ENCODE assay signal across 9 mouse cellular contexts in the genomic region with DNA sequence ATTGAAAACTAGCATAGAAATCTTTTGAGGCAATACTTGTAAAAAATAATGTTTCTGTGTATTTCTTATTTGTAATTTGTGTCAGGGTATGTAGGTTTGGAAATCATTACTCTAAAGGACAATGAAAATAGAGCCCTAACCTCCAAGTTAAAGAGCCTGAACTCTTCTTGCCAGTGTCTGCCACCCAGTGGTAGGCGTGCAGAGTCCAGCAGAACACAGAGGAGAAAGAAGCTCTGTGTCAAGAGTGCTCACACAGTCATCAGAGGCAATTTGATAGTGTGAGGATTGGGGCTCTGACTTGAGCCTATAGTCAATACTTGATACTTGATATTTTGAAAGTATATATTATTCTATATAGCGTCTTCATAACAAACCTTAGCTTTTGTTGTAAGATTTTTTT. TPM values are rescaled to one million over a fixed set of nuclear protein-coding genes. Genes with fewer than 3 reads are reported as not detected.
DNase-seq lines count a peak whose midpoint lies in the region; ATAC-seq and TF ChIP-seq lines count a peak whose summit lies in the region.
"Had no signal": no experiment of that assay in that cellular context is flagged by ENCODE, and none has a peak within 500 bp of the region (broad histone marks: within the 10 kb centered on the region; RNA-seq: fewer than 3 reads in every experiment).

No protein-coding gene starts in this region.

- no peak overlapping the region for H3K27ac ChIP-seq in neural tube, embryonic 11.5 days (ENCODE audit: low read depth, low read length)
- no peak overlapping the region for H3K27ac ChIP-seq in bone marrow macrophage, adult 2 months (ENCODE audit: insufficient read depth, low read depth, low read length)
- no peak overlapping the region for H3K27ac ChIP-seq in forebrain, embryonic 13.5 days
- no peak overlapping the region for H3K27ac ChIP-seq in hindbrain, embryonic 10.5 days
- no peak overlapping the region for H3K27ac ChIP-seq in midbrain, embryonic 13.5 days

- no peak overlapping the region for H3K9ac ChIP-seq in neural tube, embryonic 11.5 days (ENCODE audit: low read length)
- H3K9ac ChIP-seq in forebrain, embryonic 13.5 days, result no peak overlapping the region
- H3K9ac ChIP-seq in midbrain, embryonic 13.5 days (replicated peaks), result no peak overlapping the region
- H3K9ac ChIP-seq: liver, embryonic 15.5 days had no signal

- TF ChIP-seq POLR2A in bone marrow macrophage, adult 2 months (IDR thresholded peaks at IDR 0.05; ENCODE audit: borderline replicate concordance, low read depth, low read length), result no peak

- H3K4me1 ChIP-seq in neural tube, embryonic 11.5 days (ENCODE audit: control insufficient read depth, insufficient read depth, low read length), result no peaks in the 10 kb centered on the region
- peaks cover 16% of the 10 kb centered on the region for H3K4me1 ChIP-seq in bone marrow macrophage, adult 2 months (ENCODE audit: control insufficient read depth, insufficient read depth, low read length)
- H3K4me1 ChIP-seq in forebrain, embryonic 13.5 days, result peaks cover 15% of the 10 kb centered on the region
- H3K4me1 ChIP-seq in hindbrain, embryonic 10.5 days (replicated peaks), result 0 out of 2 replicates have a peak, but pooled peaks cover 4% of the 10 kb centered on the region
- peaks cover 15% of the 10 kb centered on the region; the same call in 1 of the 2 replicates for H3K4me1 ChIP-seq in midbrain, embryonic 13.5 days (replicated peaks)

- H3K27me3 ChIP-seq in neural tube, embryonic 11.5 days (ENCODE audit: control insufficient read depth, insufficient read depth, low read length), result no peaks in the 10 kb centered on the region
- H3K27me3 ChIP-seq in forebrain, embryonic 13.5 days, result no peaks in the 10 kb centered on the region
- H3K27me3 ChIP-seq in hindbrain, embryonic 10.5 days (ENCODE audit: insufficient read depth, poor library complexity, severe bottlenecking), result no peaks in the 10 kb centered on the region
- no peaks in the 10 kb centered on the region for H3K27me3 ChIP-seq in midbrain, embryonic 13.5 days
- no peaks in the 10 kb centered on the region for H3K27me3 ChIP-seq in splenic B cell, adult 2 months (ENCODE audit: control insufficient read depth, insufficient read depth, low read length, poor library complexity, severe bottlenecking)
- H3K27me3 ChIP-seq: liver, embryonic 15.5 days had no signal

- 51% methylated on average over 2 of the region's 2 CpGs for WGBS in neural tube, embryonic 11.5 days
- 50% methylated on average over 2 of the region's 2 CpGs for WGBS in forebrain, embryonic 13.5 days
- 49% methylated on average over 2 of the region's 2 CpGs for WGBS in hindbrain, embryonic 10.5 days
- 53% methylated on average over 2 of the region's 2 CpGs for WGBS in midbrain, embryonic 13.5 days

- peak; percentile 46 for DNase-seq in neural tube, embryonic 11.5 days (ENCODE audit: low spot score)
- no peak for DNase-seq in neural tube, embryonic 10.5 days (ENCODE audit: extremely low spot score, low spot score)
- peak; percentile 33 for DNase-seq in hindbrain, embryonic 10.5 days (ENCODE audit: low spot score)
- DNase-seq in layer of hippocampus, postnatal 14 days (ENCODE audit: low spot score in 2 of 2), result peak; percentile 9 to 59
- DNase-seq in splenic B cell, adult 2 months (ENCODE audit: low read depth, low spot score), result peak; percentile 78

- ATAC-seq in neural tube, embryonic 11.5 days (ENCODE audit: insufficient read depth, low FRiP score, low TSS enrichment), result peak; percentile 60; the same call in 1 of the 2 replicates
- ATAC-seq in forebrain, embryonic 13.5 days, result peak; percentile 84
- ATAC-seq in midbrain, embryonic 13.5 days, result peak; percentile 87

- no peaks in the 10 kb centered on the region for H3K36me3 ChIP-seq in neural tube, embryonic 11.5 days (ENCODE audit: control insufficient read depth, insufficient read depth, low read length)
- H3K36me3 ChIP-seq in forebrain, embryonic 13.5 days (ENCODE audit: poor library complexity, severe bottlenecking), result no peaks in the 10 kb centered on the region
- 0 out of 2 replicates have a peak, but pooled peaks cover 3% of the 10 kb centered on the region for H3K36me3 ChIP-seq in hindbrain, embryonic 10.5 days
- no peaks in the 10 kb centered on the region for H3K36me3 ChIP-seq in midbrain, embryonic 13.5 days
- H3K36me3 ChIP-seq in splenic B cell, adult 2 months (ENCODE audit: control insufficient read depth, insufficient read depth, low read length, poor library complexity, severe bottlenecking), result 0 out of 2 replicates have a peak, but pooled peaks cover 2% of the 10 kb centered on the region

- no peaks in the 10 kb centered on the region for H3K9me3 ChIP-seq in neural tube, embryonic 11.5 days (ENCODE audit: control insufficient read depth, low read length)
- no peaks in the 10 kb centered on the region for H3K9me3 ChIP-seq in forebrain, embryonic 13.5 days (replicated peaks)
- H3K9me3 ChIP-seq in hindbrain, embryonic 10.5 days, result no peaks in the 10 kb centered on the region
- H3K9me3 ChIP-seq in midbrain, embryonic 13.5 days, result no peaks in the 10 kb centered on the region
- H3K9me3 ChIP-seq: liver, embryonic 15.5 days had no signal

- peak; percentile 51; the same call in 1 of the 2 replicates for TF ChIP-seq CTCF in bone marrow macrophage, adult 2 months (IDR thresholded peaks at IDR 0.05; ENCODE audit: low read depth, low read length)

- no peak overlapping the region for H3K4me2 ChIP-seq in neural tube, embryonic 11.5 days (ENCODE audit: low read depth)
- H3K4me2 ChIP-seq in forebrain, embryonic 13.5 days, result no peak overlapping the region
- no peak overlapping the region for H3K4me2 ChIP-seq in midbrain, embryonic 13.5 days (replicated peaks)
- H3K4me2 ChIP-seq: liver, embryonic 15.5 days had no signal

- H3K4me3 ChIP-seq in neural tube, embryonic 11.5 days (ENCODE audit: low read depth, low read length), result no peak overlapping the region
- H3K4me3 ChIP-seq in bone marrow macrophage, adult 2 months (ENCODE audit: insufficient read depth, low read length), result no peak overlapping the region
- H3K4me3 ChIP-seq in forebrain, embryonic 13.5 days, result no peak overlapping the region
- H3K4me3 ChIP-seq in hindbrain, embryonic 10.5 days, result no peak overlapping the region
- H3K4me3 ChIP-seq in midbrain, embryonic 13.5 days (replicated peaks), result no peak overlapping the region
- H3K4me3 ChIP-seq: liver, embryonic 15.5 days had no signal

RNA-seq across cellular contexts. Expression of a gene that starts 20.3 kb away (rescaled TPM):
- polyA plus RNA-seq in neural tube, embryonic 11.5 days (2014; fragmentation: Nextera tagmentation; extraction: Ambion mirVana), result 37.5 and 39.1 TPM in 2 replicates
- polyA plus RNA-seq in bone marrow macrophage, adult 2 months (2012; ENCODE audit: insufficient read depth, insufficient read length, missing spikeins), result 430 and 434 TPM in 2 replicates
- 36.6 and 40.9 TPM in 2 replicates for polyA plus RNA-seq in forebrain, embryonic 13.5 days (2015; fragmentation: Nextera tagmentation; extraction: Ambion mirVana)
- 26.3 and 28.8 TPM in 2 replicates for polyA plus RNA-seq in hindbrain, embryonic 10.5 days (2016; fragmentation: Nextera tagmentation; extraction: Ambion mirVana)
- total RNA-seq in layer of hippocampus, postnatal 14 days (2021), result 100 to 1,000 TPM; 166 to 172 TPM
- 39.8 and 46.1 TPM in 2 replicates for polyA plus RNA-seq in midbrain, embryonic 13.5 days (2015; fragmentation: Nextera tagmentation; extraction: Ambion mirVana)
